Mouse (Mus musculus): Measurements from ENCODE around the gene Dchs1. TPM values are rescaled to one million over a fixed set of nuclear protein-coding genes. Genes with fewer than 3 reads are reported as not detected.

The Dchs1 gene
- 1 to 10 TPM; 4.5 to 4.6 TPM for total RNA-seq (2021)
- long read RNA-seq, experiment 1, partial matches to known transcripts, result 1 of 1 reads
- long read RNA-seq, experiment 1, other reads (novel, unspliced or antisense), result 0 of 1 reads
- long read RNA-seq, experiment 2, result 0 reads

DNA sequence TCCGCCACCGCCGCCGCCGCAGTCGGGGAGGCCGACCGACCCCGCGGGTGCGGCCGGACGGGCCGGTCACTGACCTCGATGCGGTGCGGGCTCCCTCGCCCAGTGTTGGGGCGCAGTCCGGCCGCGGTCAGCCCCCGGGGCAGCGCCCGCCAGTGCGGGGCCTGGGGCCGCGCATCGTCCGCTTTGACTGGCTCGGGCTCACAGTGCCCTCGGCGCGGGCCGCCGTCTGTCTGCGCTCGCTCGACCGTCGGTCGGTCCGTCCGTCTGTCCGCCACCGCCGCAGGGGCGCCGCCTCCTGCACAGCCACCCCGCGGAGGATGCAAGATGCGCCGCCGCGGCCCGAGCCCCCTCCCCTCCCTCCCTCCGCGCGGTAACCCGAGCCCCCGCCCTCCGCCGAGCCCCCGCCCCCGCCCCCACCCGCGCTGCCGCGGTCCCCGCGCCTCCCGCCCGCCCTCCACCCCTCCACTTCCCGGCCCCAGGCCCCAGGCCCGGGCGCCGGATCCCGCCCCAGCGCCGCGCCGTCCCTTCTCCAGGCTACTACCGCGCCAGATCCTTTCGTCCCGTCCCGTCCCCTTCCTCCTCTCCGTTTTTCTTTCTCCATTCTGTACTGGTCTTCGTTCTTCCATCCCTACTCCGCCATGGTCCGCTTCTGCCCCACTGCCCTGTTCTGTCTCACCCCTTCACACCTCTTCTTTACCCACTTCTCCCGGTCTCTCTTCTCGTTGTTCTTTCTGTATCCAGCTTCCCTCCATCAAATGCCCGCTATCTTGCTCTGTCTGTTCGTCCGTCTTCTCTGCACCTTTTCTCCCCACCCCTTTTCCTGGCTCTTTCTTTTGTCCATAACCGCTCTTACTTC, at the start of gene Dchs1:
Dchs1 (minus strand) TSS at position 370 of the 856 bp plus-strand sequence.
- DNase-seq (ENCODE audit: low spot score in 2 of 2), result peak in 1 of 2 experiments; percentile 12

DNA sequence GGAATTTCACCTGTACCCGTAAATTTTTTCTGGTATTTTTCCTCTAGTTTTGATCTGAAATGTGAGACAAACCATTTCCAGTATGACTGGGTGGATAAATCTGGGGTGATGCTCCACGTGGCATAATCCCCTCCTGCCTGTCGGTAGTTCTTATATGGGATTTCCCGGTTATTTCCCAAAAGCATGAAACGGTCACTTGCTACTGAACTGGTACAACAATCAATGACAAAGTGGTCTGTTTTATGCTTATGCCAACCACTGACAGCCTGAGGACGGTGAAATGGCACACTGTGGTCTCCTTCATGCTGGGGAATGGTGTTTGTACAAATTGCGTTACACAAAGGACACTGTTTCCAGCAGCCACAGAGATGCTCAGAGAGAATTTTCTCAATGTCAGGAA, 36.8 kb upstream of the Dchs1 start:
- no peak for DNase-seq (ENCODE audit: low spot score in 2 of 2)

DNA sequence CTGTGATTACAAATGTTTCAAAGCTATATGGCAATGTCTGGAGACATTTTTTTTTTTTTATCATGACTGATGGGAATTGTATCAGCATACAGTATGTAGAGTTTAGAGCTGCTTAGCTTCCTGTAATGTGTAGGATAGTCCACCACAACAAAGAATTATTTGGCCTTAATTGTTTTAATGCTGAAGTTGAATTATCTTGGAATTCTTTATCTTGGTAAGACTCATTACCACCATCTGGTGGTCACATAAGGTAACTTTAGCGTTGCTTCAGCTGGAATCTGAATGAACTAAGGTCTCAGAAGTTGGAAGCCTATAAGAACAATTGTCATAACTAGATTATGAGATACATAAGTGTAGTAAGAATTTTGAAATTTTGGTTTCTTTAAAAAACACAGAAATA, 31.0 kb upstream of the Dchs1 start:
- DNase-seq (ENCODE audit: low spot score in 2 of 2), result no peak

DNA sequence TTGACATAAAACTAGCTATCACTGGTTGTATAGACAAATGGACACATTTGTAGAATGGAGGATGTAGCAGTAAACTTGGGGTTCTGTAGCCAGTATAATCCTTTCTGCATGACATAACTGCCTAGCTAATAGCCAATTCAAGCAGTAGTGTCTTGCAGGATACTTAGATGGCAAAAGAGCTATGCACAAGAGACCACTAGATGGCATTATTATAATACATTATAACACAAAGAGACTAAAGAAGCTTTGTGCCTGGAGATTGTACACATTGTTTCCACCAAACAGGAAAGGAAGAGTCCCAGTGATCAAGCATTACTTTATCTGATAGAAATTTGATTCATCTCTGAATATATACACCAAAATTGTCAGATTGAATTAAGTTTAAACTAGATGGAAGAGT, 29.3 kb upstream of the Dchs1 start:
- DNase-seq (ENCODE audit: low spot score in 2 of 2), result no peak

DNA sequence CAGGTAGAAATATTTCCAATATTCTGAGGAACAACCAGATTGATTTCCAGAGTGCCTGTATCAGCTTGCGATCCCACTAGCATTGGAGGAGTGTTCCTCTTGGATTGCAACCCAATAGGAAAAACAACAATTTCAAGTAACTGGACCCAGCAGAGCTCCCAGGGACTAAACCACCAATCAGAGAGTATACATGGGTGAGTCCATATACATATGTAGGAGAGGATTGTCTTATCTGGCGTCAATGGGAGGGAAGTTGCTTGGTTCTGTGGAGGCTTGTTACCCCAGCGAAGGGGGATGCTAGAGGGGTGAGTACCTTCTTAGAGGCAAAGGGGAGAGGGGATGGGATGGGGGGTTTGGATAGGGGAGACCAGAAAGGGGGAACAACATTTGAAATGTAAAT, 25.9 kb upstream of the Dchs1 start:
- no peak for DNase-seq (ENCODE audit: low spot score in 2 of 2)

DNA sequence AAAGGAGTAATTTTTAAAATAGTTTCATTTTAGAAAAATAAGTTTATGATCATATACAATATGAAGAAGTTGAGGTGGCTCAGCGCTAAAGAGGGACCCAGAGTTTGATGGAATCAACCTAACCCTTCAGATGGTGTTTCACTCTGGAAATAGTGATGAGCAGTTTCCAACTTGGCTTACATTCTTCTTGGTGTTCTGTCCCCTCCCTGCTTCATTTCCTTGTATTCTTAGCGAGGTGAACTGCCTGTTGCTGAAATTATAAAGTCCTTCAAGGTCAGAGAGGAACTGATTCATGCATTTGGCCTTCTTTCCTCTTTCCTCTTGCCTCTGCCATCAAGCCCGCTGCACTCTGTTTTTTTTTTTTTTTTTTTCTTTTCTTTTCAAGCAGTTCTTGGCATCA, 25.1 kb upstream of the Dchs1 start:
- no peak for DNase-seq (ENCODE audit: low spot score in 2 of 2)

DNA sequence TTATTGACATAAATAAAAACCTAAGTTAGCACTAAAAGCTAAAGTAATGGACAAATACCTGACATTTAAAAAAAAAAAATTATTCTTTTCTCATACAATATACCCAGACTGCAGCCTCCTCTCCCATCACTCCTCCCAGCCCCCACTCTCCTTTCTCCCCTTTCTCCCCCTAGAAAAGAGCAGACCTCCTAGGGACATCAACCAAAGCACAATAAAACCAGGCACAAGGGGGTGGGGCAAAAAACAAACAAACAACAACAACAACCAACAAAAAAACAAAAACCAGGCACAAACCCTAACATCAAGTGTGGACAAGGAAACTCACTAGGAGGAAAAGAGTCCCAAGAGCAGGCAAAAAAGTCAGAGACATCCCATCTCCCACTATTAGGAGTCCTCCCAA, 24.1 kb upstream of the Dchs1 start:
- DNase-seq (ENCODE audit: low spot score in 2 of 2), result no peak

DNA sequence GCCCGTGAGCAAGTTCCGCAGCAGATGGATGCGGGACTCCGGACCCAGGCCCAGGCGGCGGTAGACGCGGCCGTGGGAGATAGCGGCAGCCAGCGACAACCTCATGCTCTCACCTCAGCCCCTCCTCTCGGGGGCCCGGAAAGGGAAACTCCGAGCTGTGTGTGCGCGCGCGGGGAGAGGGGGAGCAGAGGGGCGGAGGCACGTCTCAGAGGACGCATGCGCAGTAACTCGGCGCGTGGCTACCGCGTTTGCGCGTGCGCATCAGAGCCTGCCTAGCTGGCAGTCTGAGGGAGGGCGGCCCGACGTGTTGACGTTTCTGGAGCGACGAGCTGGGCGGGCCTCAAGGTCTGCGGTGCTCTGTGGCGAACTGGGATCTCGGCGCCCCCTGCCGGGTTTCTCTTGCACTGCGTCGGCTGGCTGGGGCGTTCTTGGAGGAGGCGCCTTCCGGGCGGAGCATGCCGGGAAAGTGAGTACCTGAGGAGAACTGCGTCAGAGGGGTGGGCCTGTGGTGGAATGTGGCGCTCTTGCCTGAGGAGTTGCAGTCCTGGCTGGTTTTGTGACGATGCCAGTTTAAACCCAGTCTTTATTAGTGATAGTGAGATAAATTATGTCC, 23.5 kb upstream of the Dchs1 start, which contains the start of gene Mrpl17:
Mrpl17 (minus strand) TSS at position 223 of the 613 bp plus-strand sequence.
- DNase-seq (ENCODE audit: low spot score in 2 of 2), result peak; percentile 99 to 100

DNA sequence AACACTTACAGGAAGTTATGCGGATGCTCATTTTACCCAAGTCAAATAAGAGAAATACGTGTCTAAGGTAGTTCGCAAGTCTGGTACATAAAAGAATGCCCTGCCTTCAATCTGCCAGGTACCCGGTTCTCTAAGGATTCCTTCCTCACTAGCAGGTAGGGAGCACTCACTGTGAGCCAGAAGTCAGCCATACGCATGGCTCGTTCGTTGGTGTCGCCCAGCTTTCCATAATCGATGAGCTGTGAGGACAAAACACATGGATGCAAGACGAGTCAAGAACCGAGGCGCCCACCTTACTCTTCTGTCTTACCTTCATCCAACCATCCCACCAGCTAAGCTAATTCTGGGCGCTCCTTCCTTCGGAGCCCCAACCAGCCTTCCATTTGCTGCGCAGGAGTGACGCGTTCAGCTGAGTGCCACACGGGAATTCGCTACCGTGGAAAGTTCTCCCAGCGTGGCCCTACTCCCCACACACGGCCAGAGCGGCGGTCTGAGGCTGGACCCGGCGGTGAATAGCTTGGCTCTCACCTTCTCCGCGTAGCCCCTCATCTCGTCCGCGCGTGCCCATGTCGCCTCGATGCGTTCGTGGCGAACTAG, 22.9 kb upstream of the Dchs1 start:
- no peak for DNase-seq (ENCODE audit: low spot score in 2 of 2)

DNA sequence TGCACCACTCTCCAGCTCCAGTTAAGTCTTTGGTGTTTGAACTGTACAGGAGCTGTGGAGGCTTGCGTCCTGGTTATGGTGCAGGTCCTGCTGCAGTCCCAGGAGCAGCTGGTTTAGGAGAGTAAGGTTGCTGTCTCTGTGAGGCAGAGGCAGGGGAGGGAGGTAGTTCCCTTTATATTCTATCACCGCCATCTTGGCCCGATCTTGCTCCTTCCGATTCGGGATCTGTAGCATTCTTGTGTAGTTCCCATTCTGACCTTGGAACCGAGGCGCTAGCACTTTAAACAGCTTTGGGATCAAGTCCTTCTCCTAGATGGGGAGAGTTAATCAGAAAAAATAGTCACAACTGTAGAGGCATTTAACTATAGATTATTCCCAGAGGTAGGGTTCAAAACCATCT, 22.4 kb upstream of the Dchs1 start:
- no peak for DNase-seq (ENCODE audit: low spot score in 2 of 2)

DNA sequence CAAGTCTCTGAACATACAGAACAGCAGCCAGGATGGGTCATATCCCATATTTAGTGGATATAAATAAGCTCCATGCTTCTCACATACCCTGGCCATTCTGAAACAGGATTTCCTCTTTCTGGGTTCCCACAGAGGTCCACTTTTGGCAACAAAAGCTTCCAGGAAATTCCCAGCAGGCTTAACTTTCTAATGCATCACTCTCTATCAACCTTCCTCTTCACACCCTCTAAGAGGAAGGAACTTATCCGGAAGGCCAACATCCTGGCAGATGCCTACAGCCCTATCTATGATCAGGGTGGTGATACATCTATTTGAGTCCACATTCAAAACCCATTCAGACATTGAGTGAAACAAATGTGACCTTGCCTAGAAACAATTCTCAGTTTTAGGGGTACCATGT, 20.9 kb upstream of the Dchs1 start:
- no peak for DNase-seq (ENCODE audit: low spot score in 2 of 2)

DNA sequence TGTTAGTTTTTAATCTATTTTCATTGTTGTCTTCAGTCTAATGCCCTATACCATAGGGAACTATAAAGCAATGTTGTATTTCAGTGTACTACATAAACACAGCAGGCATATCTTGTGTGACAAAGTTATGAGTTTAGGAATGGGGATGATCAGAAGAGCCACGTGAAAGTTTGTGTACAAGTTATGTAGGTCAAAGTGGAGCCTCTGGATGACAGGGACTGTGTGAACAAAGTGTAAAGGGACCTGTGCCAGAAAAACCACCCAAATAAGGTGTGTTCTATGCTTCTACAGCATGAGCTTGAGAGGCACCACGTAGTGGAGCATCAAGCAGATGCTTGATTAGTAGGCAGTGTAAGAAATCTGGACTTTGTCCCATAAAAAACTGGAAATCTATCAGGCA, 19.3 kb upstream of the Dchs1 start:
- DNase-seq (ENCODE audit: low spot score in 2 of 2), result no peak

DNA sequence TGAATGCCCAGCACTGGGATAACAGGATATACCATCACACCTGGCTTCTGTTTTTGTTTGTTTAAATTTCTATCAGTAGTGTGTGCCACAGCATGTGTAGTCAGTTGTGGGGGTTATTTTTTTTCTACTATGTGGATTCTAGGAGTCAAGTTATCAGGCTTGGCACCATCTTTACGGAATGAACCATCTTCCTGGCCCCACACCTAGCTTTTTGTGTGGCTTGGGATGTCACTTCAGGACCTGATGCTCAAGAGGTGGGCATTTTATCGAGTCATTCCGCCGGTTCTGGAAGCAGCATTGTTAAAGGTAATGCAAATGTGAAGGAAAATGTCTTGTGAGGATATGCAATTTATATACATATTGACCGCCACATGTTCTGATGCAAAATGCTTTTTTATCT, 18.7 kb upstream of the Dchs1 start:
- no peak for DNase-seq (ENCODE audit: low spot score in 2 of 2)

DNA sequence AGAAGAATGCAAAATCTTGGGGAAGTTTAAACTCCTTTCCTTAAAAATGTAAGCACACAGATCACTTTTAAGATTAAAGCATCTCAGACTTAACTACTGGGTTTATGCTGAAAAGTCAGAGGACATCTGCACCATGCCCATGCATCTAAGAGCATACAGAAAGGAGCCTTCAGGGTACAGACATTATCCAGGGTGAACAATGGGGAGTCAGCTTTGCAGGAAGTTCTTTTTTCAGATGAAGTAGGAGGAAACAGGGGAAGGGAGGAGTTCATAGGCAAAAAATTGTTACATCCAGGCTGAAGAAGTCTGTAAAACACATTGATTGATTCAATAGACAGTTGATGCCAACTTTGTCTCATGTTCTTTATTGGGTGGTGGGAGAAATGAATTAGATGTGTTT, 16.0 kb upstream of the Dchs1 start:
- no peak for DNase-seq (ENCODE audit: low spot score in 2 of 2)

DNA sequence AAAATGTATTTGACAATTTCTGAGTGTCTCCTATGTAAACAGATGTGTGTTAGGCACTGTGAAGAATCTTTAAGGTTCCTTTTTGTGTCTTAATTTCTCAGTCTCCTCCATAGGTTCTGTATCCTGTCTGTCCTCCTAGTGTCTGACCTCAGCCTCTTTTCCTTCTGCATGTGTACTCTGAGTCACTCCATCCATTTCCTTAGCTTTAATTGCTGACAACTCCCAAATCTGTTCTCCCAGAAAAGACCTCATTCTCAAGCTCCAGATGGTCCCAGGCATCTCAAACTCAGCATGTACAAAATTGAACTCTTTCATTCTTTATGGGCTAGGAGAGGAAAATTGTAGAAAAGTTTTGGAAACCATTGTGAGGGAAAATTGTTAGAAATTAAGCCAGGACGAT, 15.3 kb upstream of the Dchs1 start:
- no peak for DNase-seq (ENCODE audit: low spot score in 2 of 2)

DNA sequence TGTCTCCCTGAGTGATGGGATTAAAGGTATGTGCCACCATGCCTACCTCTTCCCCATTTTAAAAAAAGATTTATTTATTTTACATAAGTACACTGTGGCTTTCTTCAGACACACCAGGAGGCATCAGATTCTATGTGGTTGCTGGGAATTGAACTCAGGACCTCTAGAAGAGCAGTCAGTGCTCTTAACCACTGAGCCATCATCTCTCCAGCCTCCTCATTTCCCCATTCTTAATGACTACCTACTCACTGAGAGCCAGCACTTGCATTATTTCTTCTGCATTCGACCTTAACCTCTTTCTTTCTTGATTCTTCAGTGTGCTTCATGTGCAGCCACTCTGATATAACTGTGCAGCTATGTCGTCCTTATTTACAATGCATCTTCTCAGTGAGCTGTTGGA, 14.9 kb upstream of the Dchs1 start:
- no peak for DNase-seq (ENCODE audit: low spot score in 2 of 2)

DNA sequence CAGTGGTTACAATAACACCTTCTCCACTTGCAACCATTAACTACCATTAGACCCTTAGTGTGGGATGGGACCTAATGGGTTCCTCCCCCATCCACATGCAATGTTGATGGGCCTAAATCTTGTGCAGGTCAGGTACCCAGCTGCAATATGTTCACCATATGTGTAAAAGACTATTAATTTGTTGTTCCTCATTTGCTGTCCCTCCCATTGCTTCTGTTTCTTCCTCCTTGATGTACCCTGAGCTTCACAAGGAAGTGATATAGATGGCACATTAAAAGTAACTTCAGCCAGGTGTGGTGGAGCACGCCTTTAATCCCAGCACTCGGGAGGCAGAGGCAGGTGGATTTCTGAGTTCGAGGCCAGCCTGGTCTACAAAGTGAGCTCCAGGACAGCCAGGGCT, 9.5 kb upstream of the Dchs1 start:
- no peak for DNase-seq (ENCODE audit: low spot score in 2 of 2)

DNA sequence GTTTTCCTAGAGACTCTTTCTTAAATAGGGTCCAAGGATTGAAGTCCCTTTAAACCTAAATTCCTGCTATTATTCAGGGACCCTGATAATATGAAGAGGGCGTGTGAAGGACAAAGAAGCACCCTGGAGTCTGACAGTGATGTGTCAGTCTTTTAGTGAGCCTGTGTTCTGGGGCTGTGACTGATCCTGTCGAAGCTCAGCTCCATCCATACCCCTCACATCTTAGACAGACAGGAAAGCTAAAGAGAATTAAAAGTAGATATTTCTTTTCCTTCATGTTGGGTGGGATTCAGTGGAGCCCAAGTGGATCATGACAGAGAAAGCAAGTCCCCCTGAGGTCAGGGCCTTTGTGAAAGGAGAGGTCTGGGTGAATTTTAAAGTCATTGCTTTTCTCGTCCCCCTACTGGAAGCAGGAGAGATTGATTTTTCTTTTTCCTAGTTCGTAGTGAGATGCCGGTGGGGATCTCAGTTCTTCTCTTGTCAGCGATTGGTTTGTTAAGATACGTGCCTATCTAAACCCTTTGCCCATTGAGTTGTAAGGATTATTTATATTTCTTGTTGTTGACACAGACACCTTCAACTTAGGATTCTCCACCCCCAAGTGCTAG, 8.4 kb upstream of the Dchs1 start:
- DNase-seq (ENCODE audit: low spot score in 2 of 2), result no peak

DNA sequence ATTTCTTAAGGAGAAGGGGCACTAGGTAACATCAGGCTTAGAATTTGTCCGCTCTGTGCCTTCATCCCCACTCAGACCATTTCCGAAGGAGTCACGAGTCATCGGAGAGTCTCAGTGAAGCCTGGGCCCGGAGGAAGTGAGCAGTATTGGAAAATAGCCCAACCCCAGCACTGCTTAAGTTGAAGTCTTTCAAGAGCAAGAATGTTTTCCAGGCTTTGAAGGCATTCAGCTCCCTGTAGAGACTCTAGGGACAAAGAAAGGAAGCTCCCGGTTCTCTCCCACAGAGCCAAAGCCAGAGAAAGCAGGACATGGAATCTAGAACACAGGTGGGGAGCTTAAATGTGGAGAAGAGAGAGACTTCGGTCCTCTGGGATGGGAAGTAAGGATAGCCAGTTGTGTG, 6.2 kb upstream of the Dchs1 start:
- no peak for DNase-seq (ENCODE audit: low spot score in 2 of 2)

DNA sequence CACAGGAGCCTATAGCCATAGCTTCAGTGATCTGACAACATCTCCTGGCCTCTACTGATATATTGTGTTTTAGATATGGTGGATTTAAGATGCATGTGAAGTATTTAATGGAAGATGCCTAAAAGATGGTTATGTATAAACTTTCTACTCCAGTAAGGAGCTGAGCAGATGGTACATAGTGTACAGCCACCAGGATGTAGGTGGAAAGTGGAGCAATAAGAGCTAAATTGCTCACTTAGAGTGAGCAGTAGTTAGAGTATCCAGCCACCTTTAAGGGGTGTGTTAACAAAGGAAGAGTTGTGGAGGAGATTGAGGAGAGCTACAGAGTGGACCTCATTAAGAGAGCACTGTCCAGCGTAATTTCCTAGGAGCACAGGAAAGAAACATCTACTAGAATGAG, 3.7 kb upstream of the Dchs1 start:
- DNase-seq (ENCODE audit: low spot score in 2 of 2), result no peak

DNA sequence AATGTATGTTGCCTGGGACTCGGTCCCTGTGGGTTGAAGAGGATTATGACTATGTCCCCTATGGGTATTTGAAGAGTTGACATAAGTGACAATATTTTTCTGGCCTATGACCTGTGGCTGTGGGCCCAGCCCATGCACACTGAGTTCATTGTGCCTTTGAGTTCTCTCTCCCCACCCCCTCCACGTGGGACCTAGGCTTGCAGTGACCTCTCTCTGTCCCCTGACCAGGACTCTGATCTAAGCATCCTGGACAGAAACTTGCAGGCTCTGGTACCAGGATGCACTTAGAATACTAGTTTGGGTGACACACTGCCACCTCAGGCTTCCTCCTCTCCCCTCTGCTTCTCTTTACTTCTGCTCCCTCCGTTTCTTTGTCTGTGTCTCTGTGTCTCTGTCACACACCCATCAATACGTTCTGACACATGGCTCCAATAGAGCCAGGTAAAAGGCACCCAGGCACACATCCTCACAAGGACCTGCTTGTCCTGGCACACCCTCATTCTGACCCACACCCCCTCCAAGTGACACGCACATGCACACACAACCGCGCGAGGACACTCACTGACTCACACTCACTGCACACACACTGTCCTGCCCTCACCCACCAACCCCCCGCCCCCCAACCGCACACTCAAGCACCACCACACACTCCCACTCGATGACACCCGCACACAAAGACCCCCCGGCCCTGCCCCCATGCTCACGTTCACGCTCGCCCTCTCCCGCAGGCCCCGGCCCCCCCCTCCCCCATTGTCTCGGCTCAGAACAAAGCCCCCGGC, 759 bp downstream of the Dchs1 start:
- no peak for DNase-seq (ENCODE audit: low spot score in 2 of 2)

Measured in adrenal gland, adult 18-20 months (tissue).